Mouse (Mus musculus): ENCODE results near the gene Kcnq5.

DNA sequence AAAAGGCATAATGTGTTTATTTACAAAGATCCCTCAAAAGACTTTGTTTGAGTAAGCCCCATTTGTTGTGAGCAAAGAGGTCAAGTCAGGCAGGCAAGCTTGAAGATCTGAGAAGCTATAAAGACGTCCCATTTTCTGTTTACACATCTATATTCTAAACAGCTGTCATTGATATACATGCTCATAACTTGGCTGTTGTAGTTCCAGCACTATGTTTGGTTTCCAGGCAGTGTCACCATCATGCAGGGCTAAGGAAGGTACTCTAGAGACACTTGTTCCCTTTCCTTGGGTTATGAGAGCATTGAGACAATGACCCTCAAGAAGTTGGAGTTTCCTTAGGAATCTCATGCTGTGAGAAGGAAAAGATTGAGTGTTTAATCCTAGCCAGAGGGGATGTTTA, 17.6 kb upstream of the Kcnq5 start:
- TF ChIP-seq GATA1 (IDR thresholded peaks at IDR 0.05; ENCODE audit: borderline replicate concordance, low read length) (no peak), FLI1 (IDR thresholded peaks at IDR 0.05; ENCODE audit: low read length) (no peak)
